Mouse (Mus musculus) lung, postnatal 36 days (tissue): ENCODE measurements at regions not wholly inside any gene's neighbourhood (a gene's known extent, or its start where the extent isn't known, plus 50 kb on each side); places are given as distances from the start of the nearest gene placed in this dataset.

Experiments used
- DNase-seq: peaks from one replicate; pipeline ENCODE4 v3.0.0; 2022; ENCODE audit warnings: mixed read lengths

DNA sequence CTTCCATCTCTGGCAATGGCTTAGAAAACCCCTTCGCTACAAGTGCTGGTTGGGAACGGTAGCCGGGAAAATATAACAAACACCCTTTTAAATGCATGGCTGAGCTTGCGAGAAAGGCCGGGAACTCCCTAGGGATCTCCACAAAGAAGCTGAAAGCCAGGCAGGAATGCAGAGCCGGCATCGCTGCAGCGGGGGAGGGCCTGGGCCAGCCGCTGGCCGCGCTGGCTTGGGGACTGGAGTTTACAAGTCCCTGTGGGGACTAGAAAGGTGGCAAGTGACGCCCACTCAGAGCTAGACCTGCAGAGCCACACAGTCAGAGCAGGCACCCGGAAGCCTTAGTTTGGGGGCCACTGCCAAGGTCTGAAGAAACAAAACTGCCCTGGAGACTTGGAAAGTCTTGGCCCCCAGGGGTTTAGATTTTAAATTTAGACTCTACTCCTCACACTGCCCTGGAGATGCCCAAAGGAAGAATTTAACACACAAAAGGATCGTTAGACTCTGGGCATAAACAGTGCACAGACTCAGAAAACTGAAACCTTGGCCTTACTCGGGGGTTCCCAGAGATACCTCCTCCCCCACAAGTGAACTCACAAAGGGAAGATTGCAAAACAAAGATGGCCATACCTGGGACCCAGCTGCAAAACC, 59.4 kb downstream of the 1700001O22Rik start:
- DNase-seq: peak; percentile 53

DNA sequence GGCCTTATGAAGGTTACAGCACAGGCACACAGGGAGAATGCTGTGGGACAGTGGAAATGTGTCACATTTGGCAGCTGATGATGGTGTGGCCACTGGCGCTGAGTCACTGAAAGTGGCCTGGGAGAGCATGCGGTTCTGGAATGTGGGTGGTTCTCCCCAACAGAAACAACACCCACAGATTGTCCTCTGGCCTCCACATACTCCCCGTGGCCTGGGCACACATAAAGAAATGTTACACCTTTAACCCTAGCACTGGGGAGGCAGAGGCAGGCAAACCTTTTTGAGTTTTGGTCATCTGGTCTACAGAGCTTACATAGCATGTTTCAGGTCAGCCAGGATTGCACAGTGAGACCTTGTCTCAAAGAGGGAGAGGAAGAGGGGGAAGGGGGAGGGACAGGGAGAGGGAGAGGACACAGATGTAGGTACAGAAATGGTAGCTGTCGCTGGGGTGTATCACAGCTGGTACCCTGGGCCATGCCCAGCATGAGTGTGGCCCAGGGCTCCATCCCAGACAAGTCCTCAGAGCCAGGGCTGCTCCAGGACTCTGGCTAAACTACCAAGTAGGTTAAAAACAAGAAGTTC, 60.1 kb downstream of the 1700001O22Rik start:
- DNase-seq: peak; percentile 71

DNA sequence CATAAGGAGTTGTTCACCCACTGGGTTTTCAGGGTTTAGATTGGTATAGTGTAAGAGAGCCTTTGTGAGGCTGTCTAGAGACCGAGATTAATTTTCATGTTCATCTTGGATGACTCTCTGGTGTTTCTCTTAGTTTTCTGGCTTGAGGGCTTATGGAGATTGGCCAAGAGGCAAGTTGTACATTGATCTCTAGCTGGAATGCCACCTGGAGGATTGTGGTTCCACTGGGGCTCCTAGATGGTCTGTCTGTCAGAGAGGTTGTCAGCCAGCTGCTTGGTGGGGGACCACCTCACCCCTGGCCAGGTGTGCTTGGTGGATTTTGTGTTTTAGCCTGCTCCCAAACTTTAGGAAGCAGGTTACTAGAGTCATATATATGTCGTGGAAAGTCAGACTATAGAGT, 62.0 kb downstream of the 1700001O22Rik start:
- DNase-seq: no peak

DNA sequence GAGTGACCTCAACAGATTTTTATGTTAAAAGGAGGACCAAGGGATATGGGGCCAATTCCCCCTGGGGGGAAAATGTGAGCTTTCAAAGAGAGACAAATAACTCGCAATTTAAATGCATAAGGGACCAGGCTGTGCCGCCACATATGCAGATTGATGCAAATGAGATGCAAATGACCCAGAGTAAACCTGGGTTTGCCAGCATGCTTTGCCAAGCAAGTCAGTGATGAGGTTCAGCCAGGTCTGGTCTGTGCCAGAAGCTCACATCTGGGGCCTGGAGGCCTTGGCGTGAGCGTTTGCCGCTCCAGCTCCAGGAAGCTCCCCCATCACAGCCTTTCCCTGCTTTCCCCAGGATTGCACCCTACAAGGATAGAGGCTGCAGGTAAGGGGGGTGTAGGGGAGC, 65.7 kb downstream of the 1700001O22Rik start:
- no peak for DNase-seq

DNA sequence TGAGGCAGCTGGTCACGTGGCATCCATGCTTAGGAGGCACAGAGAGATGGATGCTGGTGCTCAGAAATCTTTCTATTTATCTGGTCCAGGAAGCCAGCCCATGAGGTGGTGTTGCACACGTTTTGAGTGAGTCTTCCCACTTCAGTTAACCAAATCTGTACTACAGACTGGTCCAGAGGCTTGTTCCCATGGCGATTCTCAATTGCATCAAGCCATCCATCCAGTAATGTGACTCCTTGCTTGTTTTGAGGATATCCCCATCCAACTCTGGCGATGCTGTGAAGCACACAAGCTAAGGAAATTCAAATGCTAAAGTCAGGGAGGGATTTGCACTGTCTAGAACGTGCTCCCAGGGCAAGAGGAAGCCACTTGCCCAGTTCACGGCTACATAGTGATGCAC, 66.8 kb downstream of the 1700001O22Rik start:
- no peak for DNase-seq

DNA sequence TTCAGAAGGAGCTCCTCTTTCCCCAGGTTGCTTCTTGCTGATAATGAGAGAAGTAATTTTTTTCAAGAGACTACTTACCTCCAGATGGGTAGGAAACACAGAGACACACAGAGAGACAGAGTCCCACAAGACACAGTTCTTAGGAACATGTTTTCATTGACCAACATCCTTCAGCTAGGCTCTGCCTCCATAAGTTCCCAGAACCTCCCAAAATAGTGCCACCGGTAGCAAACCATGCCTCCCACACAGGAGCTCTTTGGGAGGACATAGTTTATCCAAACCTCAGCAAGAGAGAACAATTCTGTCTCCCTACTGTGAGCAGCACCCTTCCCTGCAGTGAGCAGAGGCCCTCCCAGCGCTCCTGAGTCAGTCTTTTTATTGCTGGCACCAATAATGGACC, 67.2 kb downstream of the 1700001O22Rik start:
- DNase-seq: no peak

DNA sequence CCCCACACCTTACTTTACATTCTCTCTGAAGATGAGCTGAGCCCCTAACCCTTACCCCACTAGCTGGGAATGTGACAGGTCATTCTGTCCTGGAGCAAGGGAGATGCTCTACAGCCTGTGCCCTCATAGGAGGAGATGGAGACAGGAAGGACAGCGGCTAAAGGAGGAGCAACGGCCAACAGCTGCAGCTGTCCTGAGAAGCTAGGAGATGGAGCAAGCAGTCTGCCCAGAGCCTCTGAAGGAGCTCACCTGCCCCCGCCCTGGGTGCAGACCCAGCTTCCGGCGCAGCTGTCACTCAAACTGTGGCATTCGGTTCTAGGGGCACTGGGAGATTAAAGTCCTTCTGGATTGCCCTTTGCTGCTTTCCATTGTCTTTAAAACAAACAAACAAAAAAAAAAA, 69.6 kb downstream of the 1700001O22Rik start:
- DNase-seq: no peak

DNA sequence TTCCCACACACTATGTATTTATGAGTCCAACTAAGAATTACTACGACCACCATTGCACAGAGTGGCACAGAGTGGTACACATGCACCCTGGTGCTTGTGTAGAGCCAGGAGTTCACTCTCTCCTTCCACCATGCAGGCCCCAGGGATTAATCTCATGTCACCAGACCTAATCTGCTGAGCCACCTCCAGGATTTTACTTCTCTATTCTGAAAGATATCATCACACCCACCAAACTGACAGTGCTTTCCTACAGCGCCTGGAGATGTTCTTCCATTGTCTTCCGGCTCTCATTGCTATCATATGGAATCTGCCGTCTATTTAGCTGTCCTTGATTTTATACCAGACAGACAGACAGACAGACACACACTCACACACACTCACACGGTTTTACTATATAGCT, 71.6 kb downstream of the 1700001O22Rik start:
- no peak for DNase-seq

DNA sequence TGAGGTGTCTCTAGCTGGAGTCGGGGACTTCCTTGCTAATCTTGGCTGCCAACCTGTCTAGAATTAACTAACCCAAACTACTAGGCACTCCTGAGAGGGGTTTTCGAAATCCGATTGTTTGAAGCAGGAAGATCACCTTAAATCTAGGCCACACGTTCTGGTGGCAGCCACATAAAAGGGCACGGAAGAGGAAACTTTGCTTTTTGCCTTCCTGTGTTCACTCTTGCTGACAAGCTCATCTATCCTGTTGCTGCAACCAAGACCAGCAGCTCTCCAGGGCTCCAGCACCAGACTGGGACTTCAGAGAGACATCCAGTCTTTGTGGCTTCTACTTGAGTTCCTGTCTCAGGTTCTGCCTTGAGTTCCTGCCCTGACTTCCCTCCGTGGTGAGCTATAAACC, 75.5 kb downstream of the 1700001O22Rik start:
- no peak for DNase-seq

DNA sequence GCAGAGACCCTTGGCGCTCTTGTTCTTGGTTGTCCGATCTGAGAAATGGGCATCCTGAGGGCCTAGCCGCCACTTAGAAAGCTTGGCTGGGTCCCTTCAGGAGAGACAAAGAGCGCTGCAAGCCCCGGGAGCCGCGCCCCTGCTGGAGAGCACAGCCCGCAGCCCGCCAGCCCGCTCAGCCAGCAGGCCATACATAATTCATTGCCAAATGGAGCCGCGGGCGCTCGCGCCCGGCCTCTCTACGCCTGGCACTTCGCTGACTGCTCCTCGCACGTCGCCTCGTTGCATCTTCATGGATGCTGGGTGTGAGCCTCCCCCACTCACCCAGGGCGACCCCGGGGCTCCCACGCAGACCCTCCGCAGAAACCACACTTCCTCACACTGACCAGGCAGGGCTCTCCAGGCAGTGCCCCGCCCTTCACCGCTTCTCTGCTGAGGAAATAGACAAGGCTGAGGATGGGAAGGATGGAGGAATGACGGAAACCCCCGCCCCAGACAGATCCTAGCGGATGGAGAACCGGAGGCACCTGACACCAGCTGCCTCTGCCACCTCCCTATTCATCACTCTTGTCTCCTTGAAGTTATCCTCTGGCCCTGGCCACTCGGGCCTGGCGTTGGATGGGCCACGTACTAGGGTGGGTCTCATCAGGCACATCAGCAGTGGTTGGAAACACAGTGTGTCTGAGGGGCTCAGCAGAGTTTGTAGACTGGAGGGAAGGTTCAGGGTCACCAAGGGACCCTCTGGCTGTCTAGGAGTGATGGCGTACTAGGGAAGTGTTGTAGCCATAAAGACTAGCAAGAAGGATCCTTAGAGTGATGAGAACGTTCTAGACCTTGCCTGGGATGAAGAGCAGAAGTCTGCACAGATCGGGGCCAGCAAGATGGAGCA, 77.6 kb downstream of the 1700001O22Rik start:
- no peak for DNase-seq

DNA sequence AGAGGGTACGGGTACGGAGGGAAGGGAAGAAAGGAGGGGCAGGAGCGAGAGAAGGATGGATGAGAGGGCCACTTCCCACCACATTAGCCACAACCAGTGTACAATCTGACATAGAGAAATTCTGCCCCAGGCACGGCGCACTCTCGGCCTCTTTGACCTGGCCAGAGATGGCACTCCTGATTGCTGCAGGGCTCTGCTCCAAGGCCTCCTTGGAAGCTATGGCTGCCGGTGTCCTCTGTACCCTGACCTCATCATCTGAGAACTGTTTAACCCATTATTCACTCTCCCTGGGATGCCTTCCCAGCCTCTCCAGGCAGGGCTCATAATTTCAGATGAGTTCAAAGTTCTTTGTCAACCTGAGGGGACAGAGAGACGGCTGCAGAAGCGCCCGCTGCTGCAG, 78.3 kb downstream of the 1700001O22Rik start:
- DNase-seq: no peak

DNA sequence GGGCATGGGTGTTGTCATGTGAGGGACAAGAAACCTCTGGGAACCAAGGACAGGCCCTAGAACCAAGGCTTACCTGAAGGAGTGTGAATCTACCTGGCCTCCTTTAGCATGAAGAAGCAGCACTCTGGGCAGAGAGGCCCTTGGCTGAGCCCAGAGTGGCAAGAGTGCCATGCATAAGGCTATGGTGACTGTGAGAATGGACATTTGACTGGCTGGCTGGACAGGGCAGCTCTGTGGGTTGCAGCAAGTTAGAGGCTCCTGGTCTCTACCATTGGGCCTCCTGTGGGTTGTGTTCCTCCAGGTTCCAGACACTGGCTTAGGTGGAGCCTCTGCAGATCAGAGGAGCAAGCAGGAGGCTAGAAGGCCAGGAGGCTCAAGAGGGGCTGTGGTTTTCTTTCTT, 78.9 kb downstream of the 1700001O22Rik start:
- no peak for DNase-seq

DNA sequence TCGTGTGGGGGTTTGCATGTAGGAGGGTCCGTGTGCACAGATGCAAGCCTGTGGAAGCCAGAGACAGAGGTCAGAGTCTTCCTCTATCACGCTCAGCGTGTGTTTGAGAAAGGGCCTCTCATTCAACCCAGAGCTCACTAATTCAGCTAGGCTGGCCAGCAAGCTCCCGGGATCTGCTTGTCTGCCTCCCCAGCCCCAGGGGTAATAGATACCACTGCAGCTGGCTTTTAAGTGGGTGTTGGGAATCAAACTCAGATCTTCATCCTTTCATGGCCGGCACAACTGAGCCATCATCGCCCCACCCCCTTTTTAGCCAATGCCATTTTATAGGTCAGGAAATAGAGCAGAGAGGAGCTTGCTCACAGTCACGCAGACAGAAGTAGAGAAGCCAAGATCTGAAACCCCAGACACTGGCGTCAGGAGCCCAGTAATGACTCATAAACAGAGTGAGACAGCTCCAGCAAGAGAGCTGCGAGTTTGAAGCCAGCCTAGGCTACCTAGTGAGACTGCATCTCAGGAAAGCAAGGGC, 80.3 kb downstream of the 1700001O22Rik start:
- no peak for DNase-seq

DNA sequence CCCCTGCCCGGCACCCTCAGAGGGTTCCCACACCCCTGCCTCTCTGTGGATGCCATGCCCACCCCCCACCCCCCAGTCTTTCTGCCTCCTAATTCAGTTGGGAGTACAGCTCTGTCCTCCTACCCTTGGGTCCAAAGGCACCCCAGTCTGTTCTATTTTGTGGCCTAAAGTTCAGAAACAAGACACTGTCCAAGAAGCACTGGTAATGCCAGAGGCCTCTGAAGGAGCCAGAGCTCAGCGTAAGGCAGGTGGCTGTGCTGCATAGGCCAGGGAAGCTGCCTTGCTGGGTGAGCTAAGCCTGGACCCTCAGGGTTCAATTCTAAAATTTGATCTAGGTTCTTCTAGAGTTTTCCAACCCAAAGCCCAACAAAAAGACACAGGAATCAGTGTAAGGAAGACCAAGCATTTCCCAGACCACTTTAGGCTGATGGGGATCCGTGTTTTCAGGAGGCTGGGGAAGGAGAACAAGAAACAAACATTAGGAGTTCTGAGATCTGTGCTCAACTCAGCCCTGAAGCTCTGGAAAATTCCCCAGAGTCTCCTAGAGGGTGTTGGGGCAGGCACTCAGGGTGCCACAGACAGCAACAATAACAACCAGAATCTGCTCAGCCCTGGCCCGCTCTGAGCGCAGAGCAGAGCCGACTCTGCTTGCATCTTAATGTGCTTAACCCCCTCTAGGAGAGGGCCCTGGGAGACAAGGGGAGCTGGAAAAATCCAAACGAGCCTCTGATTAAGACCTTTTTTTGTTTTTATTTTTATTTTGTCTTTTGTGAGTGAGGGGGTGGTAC, 81.0 kb downstream of the 1700001O22Rik start:
- DNase-seq: no peak

DNA sequence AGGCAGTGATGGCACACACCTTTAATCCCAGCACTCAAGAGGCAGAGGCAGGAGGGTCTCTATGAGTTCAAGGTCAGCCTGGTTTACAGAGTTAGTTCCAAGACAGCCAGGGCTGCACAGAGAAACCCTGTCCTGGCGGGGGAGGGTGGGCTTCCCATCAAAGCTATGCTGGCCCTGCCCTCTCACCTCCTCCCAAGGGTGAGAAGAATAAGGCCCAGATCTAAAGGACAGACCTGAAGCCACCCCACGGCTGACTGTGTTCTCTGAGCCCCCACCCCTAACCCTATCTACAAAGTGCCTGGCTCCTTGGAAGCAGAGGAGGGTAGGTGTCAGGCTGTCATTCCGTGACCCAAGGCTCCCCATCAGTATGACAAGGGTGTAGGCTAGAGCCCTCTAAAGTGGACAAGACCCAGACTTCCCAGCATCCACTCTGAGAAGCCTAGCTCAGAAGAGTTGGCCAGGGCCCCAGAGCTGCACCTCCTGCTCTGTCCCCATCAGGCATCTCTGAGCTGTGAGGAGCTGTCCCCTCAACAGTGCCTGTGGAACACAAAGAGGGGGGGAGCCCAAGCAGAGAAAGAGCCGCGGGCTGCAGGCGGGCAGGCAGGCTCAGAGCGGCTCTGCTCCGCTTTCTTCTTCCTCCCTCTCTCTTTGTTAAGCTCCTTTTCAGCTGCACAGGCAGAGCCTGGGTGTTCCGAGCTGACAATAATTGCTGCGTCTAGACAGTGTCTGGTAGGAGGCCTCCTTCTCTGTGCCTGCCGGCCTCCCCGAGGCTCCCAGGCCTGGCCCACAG, 81.8 kb downstream of the 1700001O22Rik start:
- DNase-seq: no peak

DNA sequence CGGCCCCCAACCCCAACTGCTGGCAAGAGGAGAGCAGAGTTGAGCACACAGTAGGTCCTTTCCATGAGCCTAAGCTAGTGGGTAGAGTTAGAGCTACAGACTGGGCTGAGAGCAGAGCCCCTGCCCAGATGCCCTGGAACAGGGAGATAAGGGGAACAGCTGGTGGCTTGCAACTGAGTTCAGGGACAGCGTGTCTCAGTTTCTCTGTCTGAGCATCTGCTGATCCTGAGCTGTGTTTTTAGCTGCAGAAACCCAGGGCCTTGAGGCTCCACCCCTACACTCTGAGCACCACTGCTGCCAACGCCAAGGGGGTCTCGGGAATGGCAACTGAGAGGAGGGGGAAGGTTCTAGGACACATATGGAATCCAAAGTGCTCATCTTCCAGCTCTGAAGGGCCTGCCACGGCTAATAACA, 82.4 kb downstream of the 1700001O22Rik start:
- no peak for DNase-seq

DNA sequence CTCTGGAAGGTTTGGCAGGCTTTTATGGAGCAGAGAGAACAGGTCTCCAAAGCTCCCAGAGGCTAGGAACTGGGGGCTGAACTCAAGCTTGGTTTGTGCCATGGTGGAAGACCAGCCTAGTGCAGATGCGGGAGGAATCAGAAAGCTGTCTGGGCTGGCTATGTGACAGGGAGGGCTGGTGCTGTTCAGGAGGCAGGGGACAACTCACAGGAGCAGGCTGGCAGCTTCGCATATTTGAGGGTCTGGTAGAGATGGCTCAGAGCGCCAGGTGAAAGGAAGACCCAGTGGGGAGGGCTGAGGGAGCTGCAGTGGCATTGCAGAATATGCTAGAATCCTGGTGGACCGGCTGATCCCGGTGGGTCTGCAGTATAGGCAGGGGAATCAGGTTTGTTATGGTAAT, 83.2 kb downstream of the 1700001O22Rik start:
- DNase-seq: no peak

DNA sequence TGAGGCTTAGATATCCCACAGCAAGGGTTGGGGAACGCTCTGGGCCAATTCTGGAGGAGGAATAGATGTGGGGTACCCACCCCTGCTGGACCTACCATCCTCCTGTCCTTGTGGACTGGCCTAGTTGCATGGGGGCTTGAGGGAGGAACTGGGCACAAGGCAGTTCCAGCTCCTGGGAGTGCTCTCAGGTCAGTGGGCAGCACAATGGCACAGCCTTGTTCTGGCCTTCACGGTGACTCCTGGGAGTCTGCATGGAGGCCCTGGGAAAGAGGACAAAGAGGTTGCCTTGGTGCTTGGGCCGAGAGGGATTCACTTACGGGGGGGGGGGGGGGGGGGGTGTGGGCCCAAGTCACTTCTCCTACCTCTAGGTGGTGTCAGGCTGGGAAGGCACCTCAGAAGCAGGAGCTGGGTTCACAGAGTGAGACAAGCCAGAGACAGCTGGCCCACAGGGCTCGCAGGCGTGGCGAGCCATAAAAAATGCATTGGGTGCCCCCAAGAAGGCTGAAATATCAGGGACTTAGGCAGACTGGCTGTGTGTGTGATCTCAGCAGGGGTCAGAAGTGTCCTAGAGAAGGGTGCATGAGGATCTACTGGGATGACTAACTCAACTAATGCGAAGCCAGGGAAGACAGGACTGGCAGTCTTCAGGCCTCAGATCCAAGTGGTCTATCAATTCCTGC, 83.7 kb downstream of the 1700001O22Rik start:
- DNase-seq: no peak

DNA sequence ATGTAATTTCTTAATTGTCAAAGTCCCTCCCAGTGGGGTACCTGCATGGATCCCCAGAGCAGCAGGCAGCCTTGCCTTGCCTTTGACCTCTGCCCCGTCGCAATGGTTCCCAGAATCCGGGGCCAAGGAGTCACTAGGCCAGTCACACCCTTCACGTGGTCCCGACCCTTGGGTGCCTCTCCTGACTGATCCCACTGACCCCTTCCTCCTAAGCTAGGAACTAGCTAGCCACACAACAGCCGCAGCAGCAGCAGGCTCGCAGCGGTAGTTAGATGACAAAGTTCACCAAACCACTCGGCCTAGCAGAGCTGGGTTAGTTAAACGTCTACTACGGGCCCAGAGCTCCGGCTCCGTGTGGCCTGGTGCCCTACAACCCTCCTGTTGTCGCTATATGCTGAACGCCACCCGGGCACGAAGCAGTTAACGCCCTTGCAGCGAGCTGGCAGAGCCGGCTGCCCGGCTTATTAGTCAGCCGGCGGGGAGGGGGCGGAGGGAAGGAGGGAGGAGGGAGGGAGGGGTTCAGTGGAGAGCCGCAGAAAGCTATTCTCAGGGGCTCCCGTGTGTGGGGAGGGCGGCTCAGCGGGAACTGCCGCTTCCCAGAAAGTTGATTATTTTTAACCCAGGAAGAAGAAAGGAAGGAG, 84.6 kb downstream of the 1700001O22Rik start:
- peak; percentile 91 for DNase-seq

DNA sequence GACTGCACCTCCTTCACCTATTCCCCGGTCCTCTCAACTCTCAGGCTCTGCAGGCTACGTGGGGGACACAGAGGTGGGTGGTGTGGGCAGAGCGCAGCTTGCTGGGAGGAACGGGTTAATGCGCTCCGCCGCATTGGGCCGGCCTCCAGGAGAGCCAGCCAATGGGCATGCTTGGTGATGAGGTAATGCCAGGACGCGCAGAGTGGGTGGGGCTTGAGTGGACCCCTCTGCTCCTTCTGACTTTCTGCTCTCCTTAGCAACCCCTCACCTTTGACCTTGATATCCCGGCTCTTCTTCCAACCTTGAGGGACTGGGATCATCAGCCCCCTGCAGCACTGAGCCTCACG, 85.2 kb downstream of the 1700001O22Rik start:
- DNase-seq: peak; percentile 93
